Mouse (Mus musculus): ENCODE measurements around the gene Ly6g5c. TPM values are rescaled to one million over a fixed set of nuclear protein-coding genes. Genes with fewer than 3 reads are reported as not detected.

The Ly6g5c gene
- polyA plus RNA-seq, 1 experiment from 2014 or later: not detected

- TF ChIP-seq CTCF (IDR thresholded peaks at IDR 0.05; ENCODE audit: low read depth) (no peak), EP300 (optimal IDR thresholded peaks at IDR 0.05) (no peak)
- no peak overlapping the region for H3K27ac ChIP-seq (replicated peaks)
- WGBS: 78% methylated on average over 7 of the region's 7 CpGs
- ATAC-seq (ENCODE audit: low FRiP score, low TSS enrichment): no peak
- no peaks in the 10 kb centered on the region for H3K27me3 ChIP-seq (ENCODE audit: control insufficient read depth, insufficient read depth, low read length)
- no peaks in the 10 kb centered on the region for H3K4me1 ChIP-seq (replicated peaks; ENCODE audit: control insufficient read depth, insufficient read depth)
- peaks cover 78% of the 10 kb centered on the region for H3K36me3 ChIP-seq (ENCODE audit: control insufficient read depth, insufficient read depth, low read length)
- H3K9ac ChIP-seq (ENCODE audit: low read length): no peak overlapping the region
- H3K4me3 ChIP-seq (ENCODE audit: low read depth, low read length): no peak overlapping the region
- H3K9me3 ChIP-seq (ENCODE audit: control insufficient read depth, low read length): no peaks in the 10 kb centered on the region
- no peak for DNase-seq (ENCODE audit: low spot score)
- H3K4me2 ChIP-seq (replicated peaks; ENCODE audit: low read depth): no peak overlapping the region
Observed at GRCm38 (mm10) chr17:35154616-35155015, 46.5 kb downstream of the Ly6g5c start.

GRCm38 (mm10) chr17:35155451-35155850 lies 47.4 kb downstream of the Ly6g5c start:
- TF ChIP-seq CTCF (IDR thresholded peaks at IDR 0.05; ENCODE audit: low read depth): no peak
- no peak for TF ChIP-seq EP300 (optimal IDR thresholded peaks at IDR 0.05)
- DNase-seq (ENCODE audit: low spot score) (no peak), ATAC-seq (ENCODE audit: low FRiP score, low TSS enrichment) (no peak)
- H3K27me3 ChIP-seq (ENCODE audit: control insufficient read depth, insufficient read depth, low read length): no peaks in the 10 kb centered on the region
- no peak overlapping the region for H3K27ac ChIP-seq (replicated peaks)
- peaks cover 79% of the 10 kb centered on the region for H3K36me3 ChIP-seq (ENCODE audit: control insufficient read depth, insufficient read depth, low read length)
- H3K4me2 ChIP-seq (replicated peaks; ENCODE audit: low read depth): no peak overlapping the region
- no peaks in the 10 kb centered on the region for H3K9me3 ChIP-seq (ENCODE audit: control insufficient read depth, low read length)
- WGBS: 81% methylated on average over 12 of the region's 12 CpGs
- no peak overlapping the region for H3K4me3 ChIP-seq (ENCODE audit: low read depth, low read length)
- H3K4me1 ChIP-seq (replicated peaks; ENCODE audit: control insufficient read depth, insufficient read depth): no peaks in the 10 kb centered on the region
- no peak overlapping the region for H3K9ac ChIP-seq (ENCODE audit: low read length)

GRCm38 (mm10) chr17:35156461-35157200 lies 48.6 kb downstream of the Ly6g5c start:
- DNase-seq (ENCODE audit: low spot score): no peak
- 88% methylated on average over 33 of the region's 33 CpGs for WGBS
- Histone ChIP-seq H3K4me1 (replicated peaks; ENCODE audit: control insufficient read depth, insufficient read depth) (no peaks in the 10 kb centered on the region), H3K9me3 (ENCODE audit: control insufficient read depth, low read length) (no peaks in the 10 kb centered on the region), H3K27me3 (ENCODE audit: control insufficient read depth, insufficient read depth, low read length) (no peaks in the 10 kb centered on the region), H3K9ac (ENCODE audit: low read length) (no peak overlapping the region), H3K4me2 (replicated peaks; ENCODE audit: low read depth) (no peak overlapping the region), H3K4me3 (ENCODE audit: low read depth, low read length) (no peak overlapping the region), H3K36me3 (ENCODE audit: control insufficient read depth, insufficient read depth, low read length) (peaks cover 83% of the 10 kb centered on the region), H3K27ac (replicated peaks) (no peak overlapping the region)
- no peak for ATAC-seq (ENCODE audit: low FRiP score, low TSS enrichment)
- TF ChIP-seq CTCF (IDR thresholded peaks at IDR 0.05; ENCODE audit: low read depth) (no peak), EP300 (optimal IDR thresholded peaks at IDR 0.05) (no peak)

DNA sequence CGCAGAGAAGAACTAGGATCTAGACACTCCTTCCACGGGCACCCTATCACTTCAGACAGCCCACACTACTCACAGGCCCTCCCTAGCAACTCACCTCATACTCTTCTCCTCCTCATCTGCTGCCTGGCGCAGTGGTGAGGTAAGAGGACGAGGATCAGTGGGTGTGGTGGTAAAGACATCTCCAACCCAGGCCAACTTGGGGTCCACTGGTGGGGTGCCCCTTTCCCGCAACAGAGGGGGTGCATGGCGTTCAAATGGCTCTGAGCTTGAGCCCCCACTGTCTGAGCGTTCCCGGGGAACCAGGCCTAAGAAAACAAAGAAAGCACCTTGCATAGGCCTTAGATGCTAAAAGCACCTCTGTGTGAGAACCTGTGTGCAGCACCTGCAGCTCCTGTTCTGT lies 49.2 kb downstream of the Ly6g5c start:
- Histone ChIP-seq H3K4me1 (replicated peaks; ENCODE audit: control insufficient read depth, insufficient read depth) (no peaks in the 10 kb centered on the region), H3K4me2 (replicated peaks; ENCODE audit: low read depth) (no peak overlapping the region), H3K27me3 (ENCODE audit: control insufficient read depth, insufficient read depth, low read length) (no peaks in the 10 kb centered on the region), H3K36me3 (ENCODE audit: control insufficient read depth, insufficient read depth, low read length) (peaks cover 84% of the 10 kb centered on the region), H3K9ac (ENCODE audit: low read length) (no peak overlapping the region), H3K27ac (replicated peaks) (no peak overlapping the region), H3K9me3 (ENCODE audit: control insufficient read depth, low read length) (no peaks in the 10 kb centered on the region), H3K4me3 (ENCODE audit: low read depth, low read length) (no peak overlapping the region)
- TF ChIP-seq EP300 (optimal IDR thresholded peaks at IDR 0.05) (no peak), CTCF (IDR thresholded peaks at IDR 0.05; ENCODE audit: low read depth) (no peak)
- no peak for ATAC-seq (ENCODE audit: low FRiP score, low TSS enrichment)
- DNase-seq (ENCODE audit: low spot score): no peak
- 90% methylated on average over 8 of the region's 8 CpGs for WGBS

DNA sequence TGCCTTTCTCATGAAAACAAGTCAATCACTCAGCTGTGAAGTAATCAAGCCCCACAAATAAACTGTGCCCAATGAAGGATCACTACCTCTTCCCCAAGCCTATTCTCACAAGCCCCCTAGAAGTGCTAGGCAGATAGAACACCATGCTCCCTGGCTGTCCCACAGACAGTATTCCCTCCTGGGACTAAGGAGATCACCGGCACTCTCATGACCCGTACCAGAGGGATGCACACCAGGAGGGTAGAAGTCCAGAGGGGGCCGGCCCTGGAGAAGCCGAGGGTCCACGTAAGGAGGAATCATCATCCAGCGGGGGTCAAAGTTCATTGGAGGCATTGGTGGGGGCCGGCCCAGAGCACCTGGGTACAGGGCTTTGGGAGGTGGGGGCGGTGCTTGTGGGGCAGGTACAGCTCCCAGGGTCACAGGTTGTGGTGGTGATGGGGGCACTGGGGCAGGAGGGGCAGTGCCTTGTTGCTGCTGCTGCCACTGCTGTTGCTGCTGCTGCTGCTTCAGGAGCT lies 49.6 kb downstream of the Ly6g5c start:
- 84% methylated on average over 8 of the region's 8 CpGs for WGBS
- no peak overlapping the region for H3K4me3 ChIP-seq (ENCODE audit: low read depth, low read length)
- peaks cover 79% of the 10 kb centered on the region for H3K36me3 ChIP-seq (ENCODE audit: control insufficient read depth, insufficient read depth, low read length)
- TF ChIP-seq EP300 (optimal IDR thresholded peaks at IDR 0.05) (no peak), CTCF (IDR thresholded peaks at IDR 0.05; ENCODE audit: low read depth) (no peak)
- no peaks in the 10 kb centered on the region for H3K27me3 ChIP-seq (ENCODE audit: control insufficient read depth, insufficient read depth, low read length)
- H3K9ac ChIP-seq (ENCODE audit: low read length): no peak overlapping the region
- no peak overlapping the region for H3K27ac ChIP-seq (replicated peaks)
- no peaks in the 10 kb centered on the region for H3K9me3 ChIP-seq (ENCODE audit: control insufficient read depth, low read length)
- no peak for ATAC-seq (ENCODE audit: low FRiP score, low TSS enrichment)
- no peak for DNase-seq (ENCODE audit: low spot score)
- H3K4me1 ChIP-seq (replicated peaks; ENCODE audit: control insufficient read depth, insufficient read depth): no peaks in the 10 kb centered on the region; the same call in 1 of the 2 replicates
- H3K4me2 ChIP-seq (replicated peaks; ENCODE audit: low read depth): no peak overlapping the region

DNA sequence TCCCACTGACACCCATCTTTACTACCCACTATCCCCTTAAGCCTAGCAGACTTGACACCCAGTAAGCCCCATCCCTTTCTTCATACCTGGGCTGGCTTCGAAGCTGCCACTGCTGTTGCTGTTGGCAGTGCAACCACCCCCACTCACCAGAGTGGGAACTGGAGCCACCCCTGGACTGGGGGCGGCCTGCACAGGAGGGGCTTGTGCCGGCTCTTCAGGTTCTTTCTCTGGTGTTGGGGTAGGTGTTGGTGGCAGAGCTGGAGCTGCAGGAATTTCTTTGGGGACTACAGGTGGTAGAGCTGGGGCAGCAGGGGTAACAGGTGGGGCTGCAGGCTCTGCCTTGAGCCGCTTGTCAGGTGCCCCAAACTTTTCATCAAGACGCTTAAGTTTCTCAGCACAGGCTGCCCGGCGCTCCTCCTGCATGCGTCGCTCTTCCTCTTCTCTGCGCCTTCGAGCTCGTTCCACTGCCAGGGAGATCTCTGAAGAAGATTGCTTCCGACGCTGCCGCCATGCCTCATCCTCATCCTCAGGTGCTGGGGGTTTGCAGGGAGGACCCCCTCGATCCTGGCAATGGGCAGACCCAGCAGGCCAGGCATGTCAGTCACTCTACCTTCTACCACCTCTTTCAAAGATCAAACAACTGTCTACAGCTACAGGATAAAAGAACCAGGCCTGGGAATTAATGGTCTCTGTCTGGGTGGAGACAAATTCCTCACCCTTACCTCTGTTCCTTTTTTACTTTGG lies 50.9 kb downstream of the Ly6g5c start:
- Histone ChIP-seq H3K36me3 (ENCODE audit: control insufficient read depth, insufficient read depth, low read length) (peaks cover 70% of the 10 kb centered on the region), H3K9me3 (ENCODE audit: control insufficient read depth, low read length) (no peaks in the 10 kb centered on the region), H3K27me3 (ENCODE audit: control insufficient read depth, insufficient read depth, low read length) (no peaks in the 10 kb centered on the region), H3K27ac (replicated peaks) (no peak overlapping the region), H3K9ac (ENCODE audit: low read length) (no peak overlapping the region), H3K4me1 (replicated peaks; ENCODE audit: control insufficient read depth, insufficient read depth) (peaks cover 2% of the 10 kb centered on the region; the same call in 1 of the 2 replicates), H3K4me2 (replicated peaks; ENCODE audit: low read depth) (no peak overlapping the region), H3K4me3 (ENCODE audit: low read depth, low read length) (no peak overlapping the region)
- no peak for TF ChIP-seq EP300 (optimal IDR thresholded peaks at IDR 0.05)
- TF ChIP-seq CTCF (IDR thresholded peaks at IDR 0.05; ENCODE audit: low read depth): no peak
- WGBS: 89% methylated on average over 16 of the region's 16 CpGs
- no peak for ATAC-seq (ENCODE audit: low FRiP score, low TSS enrichment)
- DNase-seq (ENCODE audit: low spot score): no peak

Data from stomach, postnatal 0 days (tissue).